Mouse (Mus musculus) thymus, adult 2 months (tissue): ENCODE data around the gene BC035044.

ENCODE experiments used
- CTCF ChIP-seq: fragments of 200-500 bp; IDR thresholded peaks from 2 replicates; pipeline ENCODE4 v1.5.1; 2012; ENCODE audit warnings: mild to moderate bottlenecking, control low read depth, low read length, moderate library complexity, borderline replicate concordance; ENCODE audit not compliant: control insufficient read depth, poor library complexity, insufficient read depth; ENCODE audit errors: extremely low read depth
- POLR2A ChIP-seq: fragments of 200-500 bp; IDR thresholded peaks from 2 replicates; pipeline ENCODE4 v1.6.1; 2012; ENCODE audit warnings: mild to moderate bottlenecking, low read length, control low read depth, moderate library complexity; ENCODE audit not compliant: control insufficient read depth, poor library complexity, insufficient read depth; ENCODE audit errors: extremely low read depth

GRCm38 (mm10) chr6:128851151-128851550, 39.8 kb downstream of the BC035044 start:
- no peak for TF ChIP-seq CTCF
- TF ChIP-seq POLR2A = no peak
